Mouse (Mus musculus) limb, embryonic 12.5 days (tissue): ENCODE results near the gene Ehd4. TPM values are rescaled to one million over a fixed set of nuclear protein-coding genes. Genes with fewer than 3 reads are reported as not detected.

Experiments used
- ATAC-seq: fragments of 200-750 bp; cut with Nextera tagmentation; 2 replicates; pipeline ENCODE4 v1.8.0; 2017; ENCODE audit warnings: low read depth, moderate TSS enrichment; ENCODE audit not compliant: insufficient number of reproducible peaks, insufficient read depth, low FRiP score, low TSS enrichment
- H3K27ac ChIP-seq: fragments of 300-500 bp; sonication (generic); 2 replicates; pipeline ENCODE4 v1.5.1; 2016; ENCODE audit warnings: mild to moderate bottlenecking, moderate library complexity
- H3K27me3 ChIP-seq: fragments of 300-500 bp; sonication (generic); 2 replicates; pipeline ENCODE4 v1.6.1; 2016; ENCODE audit warnings: mild to moderate bottlenecking, moderate library complexity
- H3K36me3 ChIP-seq: fragments of 300-500 bp; sonication (generic); 2 replicates; pipeline ENCODE4 v1.6.1; 2016; ENCODE audit warnings: mild to moderate bottlenecking, moderate library complexity
- H3K4me1 ChIP-seq: fragments of 300-500 bp; sonication (generic); replicated peaks from 2 replicates; pipeline ENCODE4 v1.6.1; 2016
- H3K4me2 ChIP-seq: fragments of 300-500 bp; sonication (generic); 2 replicates; pipeline ENCODE4 v1.6.1; 2016; ENCODE audit warnings: mild to moderate bottlenecking, moderate library complexity
- H3K4me3 ChIP-seq: fragments of 300-500 bp; sonication (generic); replicated peaks from 2 replicates; pipeline ENCODE4 v1.5.1; 2016; ENCODE audit warnings: mild to moderate bottlenecking
- H3K9ac ChIP-seq: fragments of 300-500 bp; sonication (generic); replicated peaks from 2 replicates; pipeline ENCODE4 v1.6.1; 2016; ENCODE audit warnings: mild to moderate bottlenecking, moderate library complexity
- H3K9me3 ChIP-seq: fragments of 300-500 bp; sonication (generic); 2 replicates; pipeline ENCODE4 v1.6.1; 2016; ENCODE audit warnings: mild to moderate bottlenecking, moderate library complexity
- WGBS: fragments of 180-500 bp; shearing (Covaris S2); methylation state at CpG from one replicate; pipeline ENCODE4 v1.1.7; 2016; 5-methylcytosine and 5-hydroxymethylcytosine counted together
- polyA plus RNA-seq: library from polyadenylated mRNA; unstranded; fragments of >200 nt; fragmentation: Nextera tagmentation; extraction: Ambion mirVana; gene quantifications from 2 replicates; pipeline ENCODE4 v1.2.1, GENCODE M21; 2016

The Ehd4 gene
- polyA plus RNA-seq, 1 experiment from 2014 or later, result 28.2 TPM

GRCm38 (mm10) chr2:120096711-120097110, 57.7 kb downstream of the Ehd4 start:
- H3K4me3 ChIP-seq, result no peak overlapping the region
- 92% methylated on average over 6 of the region's 6 CpGs for WGBS
- no peaks in the 10 kb centered on the region for H3K27me3 ChIP-seq
- no peak for ATAC-seq
- H3K9me3 ChIP-seq, result no peaks in the 10 kb centered on the region
- H3K27ac ChIP-seq, result no peak overlapping the region
- no peak overlapping the region for H3K4me2 ChIP-seq
- no peak overlapping the region for H3K9ac ChIP-seq
- no peaks in the 10 kb centered on the region for H3K4me1 ChIP-seq
- no peaks in the 10 kb centered on the region for H3K36me3 ChIP-seq

GRCm38 (mm10) chr2:120096191-120096590, 58.2 kb downstream of the Ehd4 start:
- no peak overlapping the region for H3K9ac ChIP-seq
- WGBS, result 86% methylated on average over 8 of the region's 8 CpGs
- no peak for ATAC-seq
- H3K4me2 ChIP-seq, result no peak overlapping the region
- H3K27me3 ChIP-seq, result no peaks in the 10 kb centered on the region
- no peak overlapping the region for H3K4me3 ChIP-seq
- no peaks in the 10 kb centered on the region for H3K4me1 ChIP-seq
- no peaks in the 10 kb centered on the region for H3K9me3 ChIP-seq
- no peak overlapping the region for H3K27ac ChIP-seq
- no peaks in the 10 kb centered on the region for H3K36me3 ChIP-seq

- Histone ChIP-seq H3K4me1 (no peaks in the 10 kb centered on the region), H3K9me3 (no peaks in the 10 kb centered on the region), H3K36me3 (no peaks in the 10 kb centered on the region), H3K9ac (no peak overlapping the region), H3K4me2 (no peak overlapping the region), H3K4me3 (no peak overlapping the region), H3K27me3 (no peaks in the 10 kb centered on the region), H3K27ac (no peak overlapping the region)
- no peak for ATAC-seq
- 91% methylated on average over 4 of the region's 4 CpGs for WGBS
Measured at GRCm38 (mm10) chr2:120095171-120095570, 59.2 kb downstream of the Ehd4 start.

DNA sequence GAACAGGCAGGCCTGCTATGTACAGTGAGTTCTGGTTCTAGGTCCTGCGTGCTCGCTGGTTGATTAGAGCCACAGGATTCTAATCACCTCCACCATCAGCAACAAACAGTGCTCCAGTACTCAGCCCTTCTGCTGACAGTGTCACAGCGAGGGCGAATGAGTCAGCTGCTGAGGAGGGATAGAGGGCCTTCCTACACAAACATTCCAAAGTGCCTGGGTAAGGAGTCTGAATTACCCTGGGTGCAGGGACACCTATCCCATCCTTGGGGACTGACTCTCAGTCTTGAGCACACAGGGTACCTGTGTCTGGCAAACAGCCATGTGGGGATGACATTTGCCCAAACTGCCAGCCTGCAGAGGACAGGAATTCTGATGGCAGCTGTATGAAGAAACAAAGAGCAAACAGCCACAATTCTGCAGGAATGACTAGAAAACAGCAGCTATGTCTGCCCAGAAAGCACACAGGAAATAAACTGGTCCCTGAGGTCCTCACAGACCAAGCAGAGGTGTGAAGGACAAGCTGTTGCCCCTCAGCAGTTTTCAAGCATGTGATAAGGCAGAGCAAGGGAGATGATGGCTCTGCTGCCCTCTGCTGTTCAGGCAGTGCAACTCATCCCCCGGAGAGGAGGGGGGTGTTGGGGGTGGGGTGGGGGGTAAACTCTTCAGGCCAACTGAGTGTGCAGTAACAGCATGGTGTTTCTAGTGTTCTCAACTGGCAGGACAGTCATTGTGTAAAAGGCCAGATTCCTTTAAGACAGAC, 60.6 kb downstream of the Ehd4 start:
- no peak for ATAC-seq
- WGBS, result 69% methylated on average over 5 of the region's 5 CpGs

DNA sequence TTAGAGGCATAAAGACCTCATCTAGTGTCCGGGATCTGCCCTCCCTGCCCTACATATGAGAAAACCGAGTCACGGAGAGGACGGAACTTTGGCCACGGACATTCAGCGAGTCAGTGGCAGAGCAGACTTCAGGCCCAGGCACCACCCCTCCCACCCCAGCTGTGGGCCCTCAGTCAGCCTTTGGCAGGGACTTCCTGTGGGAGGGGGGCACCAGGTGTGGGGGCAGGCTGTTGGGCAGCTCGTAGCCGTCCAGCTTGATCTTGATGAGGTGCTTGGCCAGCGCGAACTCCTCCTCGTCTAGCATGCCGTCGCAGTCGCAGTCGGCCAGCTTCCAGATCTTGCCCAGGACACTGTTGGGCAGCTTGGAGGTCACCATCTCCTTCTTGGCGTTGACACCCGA, 63.4 kb downstream of the Ehd4 start:
- H3K9me3 ChIP-seq, result no peaks in the 10 kb centered on the region
- no peak overlapping the region for H3K9ac ChIP-seq
- H3K36me3 ChIP-seq, result no peaks in the 10 kb centered on the region
- no peak overlapping the region for H3K4me3 ChIP-seq
- no peak overlapping the region for H3K27ac ChIP-seq
- H3K27me3 ChIP-seq, result no peaks in the 10 kb centered on the region
- H3K4me2 ChIP-seq, result no peak overlapping the region
- H3K4me1 ChIP-seq, result no peaks in the 10 kb centered on the region
- 83% methylated on average over 17 of the region's 17 CpGs for WGBS
- ATAC-seq, result no peak

More for the DNA sequence above, 60.6 kb downstream of the Ehd4 start:
- H3K27me3 ChIP-seq, result no peaks in the 10 kb centered on the region
- no peak overlapping the region for H3K27ac ChIP-seq
- H3K36me3 ChIP-seq, result no peaks in the 10 kb centered on the region
- no peak overlapping the region for H3K4me3 ChIP-seq
- H3K9ac ChIP-seq, result no peak overlapping the region
- no peak overlapping the region for H3K4me2 ChIP-seq
- H3K9me3 ChIP-seq, result no peaks in the 10 kb centered on the region
- no peaks in the 10 kb centered on the region for H3K4me1 ChIP-seq

DNA sequence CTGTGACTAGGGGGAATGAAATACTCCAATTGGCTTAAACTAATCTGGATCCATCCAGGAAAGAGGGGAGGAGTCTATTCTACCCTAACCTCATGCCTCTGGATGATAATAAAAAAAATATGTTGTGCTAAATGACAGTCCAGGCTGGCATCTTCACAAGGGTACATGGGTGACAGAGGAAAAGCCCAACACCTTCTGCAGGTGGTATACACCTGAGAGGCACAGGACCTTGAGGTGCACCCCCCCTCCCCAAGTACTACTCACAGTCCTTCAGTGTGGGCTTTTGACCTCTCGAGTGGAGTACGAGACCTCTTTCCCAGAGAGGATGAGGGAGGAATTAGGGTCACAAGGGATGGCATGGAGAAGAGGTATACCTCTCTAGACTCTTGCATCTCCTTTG, 66.5 kb downstream of the Ehd4 start:
- Histone ChIP-seq H3K27me3 (no peaks in the 10 kb centered on the region), H3K9me3 (no peaks in the 10 kb centered on the region), H3K4me3 (no peak overlapping the region), H3K4me1 (no peaks in the 10 kb centered on the region), H3K9ac (no peak overlapping the region), H3K36me3 (no peaks in the 10 kb centered on the region), H3K4me2 (no peak overlapping the region), H3K27ac (no peak overlapping the region)
- WGBS, result 85% methylated on average over 2 of the region's 2 CpGs
- ATAC-seq, result no peak

- H3K36me3 ChIP-seq, result no peaks in the 10 kb centered on the region
- no peaks in the 10 kb centered on the region for H3K9me3 ChIP-seq
- H3K9ac ChIP-seq, result no peak overlapping the region
- no peak for ATAC-seq
- WGBS, result 91% methylated on average over 3 of the region's 3 CpGs
- H3K4me1 ChIP-seq, result no peaks in the 10 kb centered on the region
- H3K4me2 ChIP-seq, result no peak overlapping the region
- H3K27me3 ChIP-seq, result no peaks in the 10 kb centered on the region
- H3K27ac ChIP-seq, result no peak overlapping the region
- H3K4me3 ChIP-seq, result no peak overlapping the region
Measured at GRCm38 (mm10) chr2:120087391-120087790, 67.0 kb downstream of the Ehd4 start.

DNA sequence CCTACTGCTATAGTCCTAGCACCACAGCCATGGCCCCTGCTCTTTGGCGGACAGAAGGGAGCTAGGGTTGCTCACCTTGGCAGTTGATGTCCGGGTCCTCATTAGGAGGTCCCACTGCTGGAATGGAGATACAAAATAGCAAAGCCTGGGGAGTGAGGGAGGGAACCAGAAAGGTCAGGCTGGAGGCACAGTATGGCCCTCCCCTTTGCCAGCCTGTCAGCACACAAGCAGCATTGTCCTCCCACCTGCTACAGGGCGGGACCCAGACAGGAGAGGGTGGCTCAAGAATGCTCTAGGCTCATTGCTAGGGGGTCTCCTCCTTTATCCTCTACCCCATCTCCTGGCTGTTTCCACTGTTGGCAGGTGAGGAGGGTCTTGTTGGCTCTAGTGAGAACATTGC, 68.4 kb downstream of the Ehd4 start:
- no peak overlapping the region for H3K4me2 ChIP-seq
- H3K9me3 ChIP-seq, result no peaks in the 10 kb centered on the region
- no peaks in the 10 kb centered on the region; the same call in 1 of the 2 replicates for H3K27me3 ChIP-seq
- H3K27ac ChIP-seq, result no peak overlapping the region
- no peaks in the 10 kb centered on the region for H3K4me1 ChIP-seq
- H3K36me3 ChIP-seq, result no peaks in the 10 kb centered on the region
- ATAC-seq, result no peak
- 89% methylated on average over 3 of the region's 3 CpGs for WGBS
- no peak overlapping the region for H3K9ac ChIP-seq
- H3K4me3 ChIP-seq, result no peak overlapping the region

GRCm38 (mm10) chr2:120084593-120085361, 69.6 kb downstream of the Ehd4 start:
- H3K36me3 ChIP-seq, result no peaks in the 10 kb centered on the region
- H3K9ac ChIP-seq, result no peak overlapping the region
- no peak overlapping the region for H3K27ac ChIP-seq
- WGBS, result 76% methylated on average over 14 of the region's 14 CpGs
- H3K4me2 ChIP-seq, result no peak overlapping the region
- H3K4me3 ChIP-seq, result no peak overlapping the region
- ATAC-seq, result no peak
- no peaks in the 10 kb centered on the region for H3K9me3 ChIP-seq
- no peaks in the 10 kb centered on the region for H3K4me1 ChIP-seq
- H3K27me3 ChIP-seq, result no peaks in the 10 kb centered on the region; the same call in 1 of the 2 replicates

DNA sequence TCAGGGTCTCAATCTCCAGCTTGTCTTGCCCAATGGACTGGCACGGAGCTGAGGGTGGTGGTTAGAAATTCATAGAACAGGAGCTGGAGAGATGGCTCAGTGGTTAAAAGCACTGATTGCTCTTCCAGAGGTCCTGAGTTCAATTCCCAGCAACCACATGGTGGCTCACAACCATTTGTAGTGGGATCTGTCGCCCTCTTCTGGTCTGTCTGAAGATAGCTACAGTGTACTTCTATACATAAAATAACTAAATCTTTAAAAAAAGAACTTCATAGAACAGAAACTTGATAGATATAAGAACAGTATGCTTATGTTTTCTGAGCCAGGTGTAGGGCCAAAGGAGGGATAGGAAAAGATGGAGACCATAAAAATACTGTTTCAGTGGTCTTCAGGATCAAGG, 72.0 kb downstream of the Ehd4 start:
- H3K27ac ChIP-seq, result no peak overlapping the region
- WGBS, result 74% methylated on average over 2 of the region's 2 CpGs
- no peak overlapping the region for H3K4me3 ChIP-seq
- H3K4me1 ChIP-seq, result no peaks in the 10 kb centered on the region
- H3K27me3 ChIP-seq, result peaks cover 2% of the 10 kb centered on the region
- ATAC-seq, result no peak
- H3K9me3 ChIP-seq, result no peaks in the 10 kb centered on the region
- H3K9ac ChIP-seq, result no peak overlapping the region
- no peak overlapping the region for H3K4me2 ChIP-seq
- no peaks in the 10 kb centered on the region for H3K36me3 ChIP-seq

DNA sequence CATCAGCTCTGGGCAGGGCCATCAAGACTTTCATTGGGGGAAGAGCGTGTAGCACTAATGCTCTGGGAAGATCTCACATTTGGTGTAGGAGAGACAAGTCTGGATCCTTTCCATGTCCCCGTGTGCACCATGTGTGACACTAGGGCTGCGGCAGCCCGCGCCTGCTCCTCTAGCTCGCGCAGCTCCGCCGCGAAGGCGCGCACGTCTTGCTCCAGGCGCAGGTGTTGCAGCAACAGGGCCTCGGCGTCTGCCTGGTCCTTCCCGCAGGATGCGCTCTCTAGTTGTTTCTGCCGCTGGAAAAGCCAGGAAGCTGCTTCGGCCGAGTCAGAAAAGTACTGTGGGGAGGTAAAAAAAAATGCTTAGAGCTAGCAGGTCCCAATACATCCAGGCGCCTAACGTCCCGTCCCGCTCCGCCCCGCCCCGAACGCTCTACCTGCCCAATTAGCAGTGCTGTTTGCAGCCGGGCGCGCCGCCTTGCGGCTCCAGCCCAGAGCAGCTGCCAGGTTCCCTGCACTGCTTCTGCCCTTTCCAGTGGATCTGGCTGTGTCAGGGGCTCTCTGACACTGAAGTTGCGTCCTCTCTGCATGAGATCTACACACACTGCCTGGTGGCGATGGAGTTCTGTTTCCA, 78.2 kb downstream of the Ehd4 start:
- peak; percentile 44; the same call in 1 of the 2 replicates for ATAC-seq
- Histone ChIP-seq H3K27me3 (peaks cover 38% of the 10 kb centered on the region), H3K4me2 (peak overlapping the region; percentile 69), H3K4me1 (peaks cover 10% of the 10 kb centered on the region; the same call in 1 of the 2 replicates), H3K9me3 (no peaks in the 10 kb centered on the region), H3K4me3 (peak overlapping the region; percentile 40), H3K27ac (no peak overlapping the region), H3K36me3 (no peaks in the 10 kb centered on the region), H3K9ac (peak overlapping the region; percentile 47)
- 2% methylated on average over 36 of the region's 36 CpGs for WGBS
